Mouse (Mus musculus) megakaryocyte-erythroid progenitor cell, adult 5-6 weeks (primary cell): ENCODE measurements around the gene T2. TPM values are rescaled to one million over a fixed set of nuclear protein-coding genes. Genes with fewer than 3 reads are reported as not detected.
A peak's percentile ranks its signal among the peaks of the same experiment; 100 is the strongest.
"Not testable (repeated sequence)": the region's sequence is repeated elsewhere in the genome, so short reads cannot be mapped to it uniquely, and the experiment has no call there.

Source experiments
- ATAC-seq: replicated peaks from 2 replicates; pipeline ENCODE4 v1.8.0; 2016; ENCODE audit warnings: mild to moderate bottlenecking, inconsistent platforms; ENCODE audit not compliant: severe bottlenecking, poor library complexity, low FRiP score, low TSS enrichment
- total RNA-seq, 2 experiments: library from RNA; stranded (forward) in 1 of 2; stranded (reverse) in 1 of 2; fragments of 200-1000, 215-1000 nt in 1 of 2; fragments of >200 nt in 1 of 2; fragmentation: Nextera tagmentation in 1 of 2; gene quantifications; 2 replicates each; pipeline ENCODE4 v1.2.3; 2014 to 2017

Gene T2
- total RNA-seq (2014; fragmentation: Nextera tagmentation) (not detected in 2 replicates), total RNA-seq (2017) (0.27 TPM in 1 of 2 replicates, not detected in the other)

GRCm38 (mm10) chr17:8355692-8356091 is at the start of gene T2:
TSS of gene T2 (plus strand) at chr17:8355992.
- ATAC-seq: no peak

GRCm38 (mm10) chr17:8310838-8311614 is 44.8 kb upstream of the T2 start, which contains the start of gene Sft2d1:
TSS of gene Sft2d1 (plus strand) at chr17:8311102.
- peak; percentile 95 for ATAC-seq

GRCm38 (mm10) chr17:8311751-8312150 is 44.0 kb upstream of the T2 start:
- no peak for ATAC-seq

- no peak for ATAC-seq
Observed at GRCm38 (mm10) chr17:8313976-8314375, 41.8 kb upstream of the T2 start.

- peak; percentile 62; the same call in 1 of the 2 replicates for ATAC-seq
Observed at GRCm38 (mm10) chr17:8316251-8316650, 39.5 kb upstream of the T2 start.

GRCm38 (mm10) chr17:8326877-8327276 is 28.9 kb upstream of the T2 start:
- ATAC-seq: not testable (repeated sequence)

GRCm38 (mm10) chr17:8328511-8329174 is 27.1 kb upstream of the T2 start:
- ATAC-seq: peak; percentile 74

- no peak for ATAC-seq
Observed at GRCm38 (mm10) chr17:8330602-8331001, 25.2 kb upstream of the T2 start.

GRCm38 (mm10) chr17:8337159-8337558 is 18.6 kb upstream of the T2 start, which contains the start of gene Prr18:
TSS of gene Prr18 (plus strand) at chr17:8337459.
- not testable (repeated sequence) for ATAC-seq

GRCm38 (mm10) chr17:8339666-8340374 is 16.0 kb upstream of the T2 start:
- ATAC-seq: no peak

GRCm38 (mm10) chr17:8340407-8341359 is 15.1 kb upstream of the T2 start:
- ATAC-seq: peak; percentile 72

- no peak for ATAC-seq
Observed at GRCm38 (mm10) chr17:8341360-8341963, 14.3 kb upstream of the T2 start.

- ATAC-seq: no peak
Observed at GRCm38 (mm10) chr17:8342706-8343105, 13.1 kb upstream of the T2 start.

- ATAC-seq: no peak
Observed at GRCm38 (mm10) chr17:8343416-8343815, 12.4 kb upstream of the T2 start.

GRCm38 (mm10) chr17:8347765-8348285 is 8.0 kb upstream of the T2 start:
- no peak for ATAC-seq

- no peak for ATAC-seq
Observed at GRCm38 (mm10) chr17:8348941-8349340, 6.9 kb upstream of the T2 start.

GRCm38 (mm10) chr17:8351088-8351487 is 4.7 kb upstream of the T2 start:
- no peak for ATAC-seq

GRCm38 (mm10) chr17:8357498-8357897 is 1.7 kb downstream of the T2 start:
- no peak for ATAC-seq
